Mouse (Mus musculus) lung, embryonic 16.5 days (tissue): ENCODE measurements around the gene Cd300lf. TPM values are rescaled to one million over a fixed set of nuclear protein-coding genes. Genes with fewer than 3 reads are reported as not detected.

Experiments used
- ATAC-seq: fragments of 200-750 bp; cut with Nextera tagmentation; 2 replicates; pipeline ENCODE4 v1.8.0; 2017; ENCODE audit warnings: low read depth, mild to moderate bottlenecking, moderate library complexity
- H3K27ac ChIP-seq: fragments of 300-500 bp; sonication (generic); 2 replicates; pipeline ENCODE4 v1.5.1; 2014; ENCODE audit warnings: mild to moderate bottlenecking, control low read depth, low read length
- H3K27me3 ChIP-seq: fragments of 300-500 bp; sonication (generic); 2 replicates; pipeline ENCODE4 v1.6.1; 2014; ENCODE audit warnings: low read depth, low read length, mixed read lengths; ENCODE audit not compliant: control insufficient read depth, insufficient read depth
- H3K36me3 ChIP-seq: fragments of 300-500 bp; sonication (generic); 2 replicates; pipeline ENCODE4 v1.6.1; 2014; ENCODE audit warnings: low read length; ENCODE audit not compliant: control insufficient read depth, insufficient read depth
- H3K4me1 ChIP-seq: fragments of 300-500 bp; sonication (generic); replicated peaks from 2 replicates; pipeline ENCODE4 v1.6.1; 2014; ENCODE audit warnings: low read length, mixed read lengths; ENCODE audit not compliant: control insufficient read depth, insufficient read depth
- H3K4me2 ChIP-seq: fragments of 300-500 bp; sonication (generic); 2 replicates; pipeline ENCODE4 v1.6.1; 2014; ENCODE audit warnings: low read depth, low read length, control low read depth
- H3K4me3 ChIP-seq: fragments of 300-500 bp; sonication (generic); 2 replicates; pipeline ENCODE4 v1.5.1; 2014; ENCODE audit warnings: mild to moderate bottlenecking, low read length, control low read depth
- H3K9ac ChIP-seq: fragments of 300-500 bp; sonication (generic); 2 replicates; pipeline ENCODE4 v1.6.1; 2014; ENCODE audit warnings: low read length, control low read depth
- H3K9me3 ChIP-seq: fragments of 300-500 bp; sonication (generic); 2 replicates; pipeline ENCODE4 v1.6.1; 2016; ENCODE audit warnings: low read length; ENCODE audit not compliant: control insufficient read depth
- WGBS: fragments of 180-500 bp; shearing (Covaris S2); extraction: QIAGEN DNeasy Blood & Tissue Kit; methylation state at CpG from one replicate; pipeline ENCODE4 v1.1.7; 2014; 5-methylcytosine and 5-hydroxymethylcytosine counted together
- polyA plus RNA-seq: library from polyadenylated mRNA; unstranded; fragments of >200 nt; fragmentation: Nextera tagmentation; extraction: Ambion mirVana; gene quantifications from 2 replicates; pipeline ENCODE4 v1.2.1, GENCODE M21; 2015

The Cd300lf gene
- polyA plus RNA-seq, 1 experiment from 2014 or later = 3.1 TPM

GRCm38 (mm10) chr11:115073002-115073401 lies 60.8 kb downstream of the Cd300lf start:
- Histone ChIP-seq H3K9ac (no peak overlapping the region), H3K27ac (no peak overlapping the region), H3K4me3 (no peak overlapping the region), H3K4me2 (no peak overlapping the region), H3K9me3 (no peaks in the 10 kb centered on the region), H3K36me3 (no peaks in the 10 kb centered on the region), H3K27me3 (no peaks in the 10 kb centered on the region), H3K4me1 (peaks cover 7% of the 10 kb centered on the region)
- ATAC-seq = no peak
- WGBS = 65% methylated on average over 5 of the region's 5 CpGs

GRCm38 (mm10) chr11:115071631-115072294 lies 62.0 kb downstream of the Cd300lf start:
- H3K4me3 ChIP-seq = no peak overlapping the region; the same call in 1 of the 2 replicates

GRCm38 (mm10) chr11:115071015-115071551 lies 62.7 kb downstream of the Cd300lf start:
- Histone ChIP-seq H3K9me3 (no peaks in the 10 kb centered on the region), H3K4me3 (no peak overlapping the region), H3K4me2 (peak overlapping the region; percentile 33), H3K27ac (no peak overlapping the region), H3K36me3 (no peaks in the 10 kb centered on the region), H3K9ac (no peak overlapping the region), H3K4me1 (peaks cover 7% of the 10 kb centered on the region), H3K27me3 (no peaks in the 10 kb centered on the region)
- ATAC-seq = no peak
- 2% methylated on average over 9 of the region's 9 CpGs for WGBS

More at GRCm38 (mm10) chr11:115071631-115072294, 62.0 kb downstream of the Cd300lf start:
- Histone ChIP-seq H3K9ac (no peak overlapping the region), H3K27ac (peak overlapping the region; percentile 41; the same call in 1 of the 2 replicates), H3K4me2 (peak overlapping the region; percentile 33), H3K4me1 (peaks cover 7% of the 10 kb centered on the region), H3K9me3 (no peaks in the 10 kb centered on the region), H3K27me3 (no peaks in the 10 kb centered on the region), H3K36me3 (no peaks in the 10 kb centered on the region)
- WGBS = 5% methylated on average over 14 of the region's 14 CpGs
- peak; percentile 71 for ATAC-seq

- H3K27ac ChIP-seq = no peak overlapping the region
- no peaks in the 10 kb centered on the region for H3K36me3 ChIP-seq
- WGBS = 60% methylated on average over 6 of the region's 6 CpGs
- ATAC-seq = no peak
- H3K9ac ChIP-seq = no peak overlapping the region
- H3K4me1 ChIP-seq = peaks cover 2% of the 10 kb centered on the region; the same call in 1 of the 2 replicates
- no peaks in the 10 kb centered on the region for H3K9me3 ChIP-seq
- H3K27me3 ChIP-seq = no peaks in the 10 kb centered on the region
- H3K4me2 ChIP-seq = no peak overlapping the region
- H3K4me3 ChIP-seq = no peak overlapping the region
These were observed 67.0 kb downstream of the Cd300lf start for GRCm38 (mm10) chr11:115066768-115067167.

Other genes with a start within 250 kb of the Cd300lf start
- gene Cd300a, start 244.0 kb downstream of the Cd300lf start, polyA plus RNA-seq = 1.4 and 1.7 TPM in 2 replicates
- 0.47 and 0.53 TPM in 2 replicates for gene Cd300lb, start 199.6 kb downstream of the Cd300lf start, polyA plus RNA-seq
- gene Cd300c, start 164.8 kb downstream of the Cd300lf start, polyA plus RNA-seq = not detected in 2 replicates
- gene Cd300ld, start 144.1 kb downstream of the Cd300lf start, polyA plus RNA-seq = 0.25 and 0.34 TPM in 2 replicates
- 2.5 and 2.6 TPM in 2 replicates for gene Cd300c2, start 132.1 kb downstream of the Cd300lf start, polyA plus RNA-seq
- gene Cd300ld2, start 117.8 kb downstream of the Cd300lf start, polyA plus RNA-seq = not detected in 2 replicates
- gene Cd300ld4, start 107.0 kb downstream of the Cd300lf start, polyA plus RNA-seq = not detected in 2 replicates
- not detected in 2 replicates for gene Cd300ld5, start 96.2 kb downstream of the Cd300lf start, polyA plus RNA-seq
- not detected in 2 replicates for gene Cd300ld3, start 85.6 kb downstream of the Cd300lf start, polyA plus RNA-seq
- 0.06 TPM in 1 of 2 replicates, not detected in the other for gene Cd300e, start 71.8 kb downstream of the Cd300lf start, polyA plus RNA-seq
- 1.1 and 1.5 TPM in 2 replicates for gene Rab37, start 42.6 kb downstream of the Cd300lf start, polyA plus RNA-seq
- 63.2 and 68.7 TPM in 2 replicates for gene Slc9a3r1, start 29.3 kb upstream of the Cd300lf start, polyA plus RNA-seq
- 8.6 and 9.1 TPM in 2 replicates for gene Tmem104, start 53.5 kb upstream of the Cd300lf start, polyA plus RNA-seq
- 26.0 and 29.8 TPM in 2 replicates for gene Nat9, start 53.9 kb upstream of the Cd300lf start, polyA plus RNA-seq
- 0.06 TPM in 1 of 2 replicates, not detected in the other for gene Grin2c, start 133.3 kb upstream of the Cd300lf start, polyA plus RNA-seq
- gene Fdxr, start 143.1 kb upstream of the Cd300lf start, polyA plus RNA-seq = 14.1 and 14.2 TPM in 2 replicates
- gene Fads6, start 163.7 kb upstream of the Cd300lf start, polyA plus RNA-seq = 0.30 and 0.48 TPM in 2 replicates
- gene Otop2, start 173.2 kb upstream of the Cd300lf start, polyA plus RNA-seq = 0.09 TPM in 1 of 2 replicates, not detected in the other
- gene Ush1g, start 188.0 kb upstream of the Cd300lf start, polyA plus RNA-seq = not detected in 2 replicates
- not detected in 2 replicates for gene Otop3, start 200.7 kb upstream of the Cd300lf start, polyA plus RNA-seq
- gene Hid1, start 233.8 kb upstream of the Cd300lf start, polyA plus RNA-seq = 19.1 and 20.2 TPM in 2 replicates
- 11.5 and 12.0 TPM in 2 replicates for gene Cdr2l, start 247.9 kb upstream of the Cd300lf start, polyA plus RNA-seq